Mouse (Mus musculus) CH12.LX (cell line): ENCODE results near the gene Ttc41. TPM values are rescaled to one million over a fixed set of nuclear protein-coding genes. Genes with fewer than 3 reads are reported as not detected.

Experiments used
- DNase-seq: peaks from one replicate; pipeline ENCODE4 v3.0.0-alpha.2; 2013; ENCODE audit errors: extremely low read depth
- H3K27ac ChIP-seq: 2 replicates; pipeline ENCODE4 v1.5.1; 2012; ENCODE audit warnings: low read depth, mild to moderate bottlenecking, control low read depth, moderate library complexity; ENCODE audit not compliant: insufficient read depth
- H3K27me3 ChIP-seq: replicated peaks from 2 replicates; pipeline ENCODE3; 2012; ENCODE audit warnings: inconsistent platforms
- H3K36me3 ChIP-seq, 2 experiments: replicated peaks in 1 of 2; 2 replicates each; pipeline versions ENCODE3 to v1.6.1; 2012; ENCODE audit warnings: inconsistent platforms in 1 of 2, low read length in 1 of 2, mild to moderate bottlenecking in 1 of 2, mixed read lengths in 1 of 2, moderate library complexity in 1 of 2; ENCODE audit not compliant: control insufficient read depth in 1 of 2, insufficient read depth in 1 of 2
- H3K4me1 ChIP-seq, 2 experiments: 2 replicates each; pipeline ENCODE4 v1.6.1; 2012; ENCODE audit warnings: inconsistent platforms in 1 of 2, moderate library complexity in 1 of 2; ENCODE audit not compliant: insufficient read depth in 2 of 2, control insufficient read depth in 1 of 2
- H3K4me2 ChIP-seq: 2 replicates; pipeline ENCODE4 v1.6.1; 2012; ENCODE audit warnings: low read depth, mild to moderate bottlenecking, control low read depth; ENCODE audit not compliant: poor library complexity, insufficient read depth, severe bottlenecking
- H3K4me3 ChIP-seq, 3 experiments: fragments of 150-350 bp in 1 of 3; sonication (generic) in 1 of 3; replicated peaks in 1 of 3; 2 replicates each; pipeline versions ENCODE3 to v1.5.1; 2011 to 2012; ENCODE audit warnings: low read depth in 2 of 3, low read length in 2 of 3, mild to moderate bottlenecking in 2 of 3, moderate library complexity in 2 of 3, control low read depth in 1 of 3, improper control_type of control experiment in 1 of 3, inconsistent platforms in 1 of 3, mixed read lengths in 1 of 3; ENCODE audit not compliant: poor library complexity in 1 of 3
- H3K79me2 ChIP-seq: replicated peaks from 2 replicates; pipeline ENCODE4 v1.6.1; 2012; ENCODE audit warnings: mild to moderate bottlenecking, moderate library complexity; ENCODE audit not compliant: control insufficient read depth, poor library complexity, insufficient read depth, severe bottlenecking; ENCODE audit errors: extremely low read depth
- H3K9ac ChIP-seq: 2 replicates; pipeline ENCODE4 v1.6.1; 2012; ENCODE audit warnings: low read depth, mild to moderate bottlenecking, control low read depth, moderate library complexity; ENCODE audit not compliant: insufficient read depth
- H3K9me3 ChIP-seq: replicated peaks from 2 replicates; pipeline ENCODE3; 2012; ENCODE audit warnings: low read length, inconsistent platforms, mixed read lengths
- BHLHE40 ChIP-seq: IDR thresholded peaks from 2 replicates; pipeline ENCODE4 v1.6.1; 2011; ENCODE audit warnings: mild to moderate bottlenecking, low read depth, low read length, improper control_type of control experiment
- GABPA ChIP-seq: IDR thresholded peaks from 2 replicates; pipeline ENCODE4 v1.6.1; 2012; ENCODE audit warnings: low read depth, low read length, improper control_type of control experiment, inconsistent platforms; ENCODE audit not compliant: insufficient replicate concordance
- JUN ChIP-seq: IDR thresholded peaks from 2 replicates; pipeline ENCODE4 v1.6.1; 2011; ENCODE audit warnings: low read depth, mild to moderate bottlenecking, low read length, improper control_type of control experiment, moderate library complexity; ENCODE audit not compliant: insufficient read depth
- MAFK ChIP-seq: IDR thresholded peaks from 2 replicates; pipeline ENCODE4 v1.6.1; 2011; ENCODE audit warnings: low read length, improper control_type of control experiment; ENCODE audit not compliant: insufficient replicate concordance
- MYC ChIP-seq: IDR thresholded peaks from 2 replicates; pipeline ENCODE4 v1.6.1; 2011; ENCODE audit warnings: low read depth, mild to moderate bottlenecking, improper control_type of control experiment, low read length
- POLR2A ChIP-seq: IDR thresholded peaks from 2 replicates; pipeline ENCODE4 v1.6.1; 2011; ENCODE audit warnings: low read depth, mild to moderate bottlenecking, improper control_type of control experiment, low read length
- RAD21 ChIP-seq: IDR thresholded peaks from 2 replicates; pipeline ENCODE4 v1.6.1; 2011; ENCODE audit warnings: low read depth, mild to moderate bottlenecking, low read length, improper control_type of control experiment, moderate library complexity
- RCOR1 ChIP-seq: conservative IDR thresholded peaks from 2 replicates; pipeline ENCODE4 v1.6.1; 2012; ENCODE audit warnings: low read depth, mild to moderate bottlenecking, inconsistent platforms, low read length, improper control_type of control experiment
- TCF12 ChIP-seq: IDR thresholded peaks from 2 replicates; pipeline ENCODE4 v1.6.1; 2014; ENCODE audit warnings: low read depth, mild to moderate bottlenecking, inconsistent platforms, low read length, improper control_type of control experiment
- UBTF ChIP-seq: IDR thresholded peaks from 2 replicates; pipeline ENCODE4 v1.6.1; 2012; ENCODE audit warnings: low read depth, mild to moderate bottlenecking, inconsistent platforms, low read length, improper control_type of control experiment, moderate library complexity
- dilution Hi-C: fragments of 300-500 bp; cut with MboI; formaldehyde crosslinking; loops from 2 replicates; pipeline ENCODE4 v1.14.3; 2020; ENCODE audit warnings: low sequenced_read_pairs; ENCODE audit not compliant: extremely low pct_unique_long_range_greater_than_20kb, extremely low pct_ligation_motif_present
- in situ Hi-C: fragments of 300-500 bp; cut with MboI; formaldehyde crosslinking; loops from 3 replicates; pipeline ENCODE4 v1.14.3; 2019; ENCODE audit warnings: low sequenced_read_pairs, low pct_ligation_motif_present, low pct_unique_long_range_greater_than_20kb, mixed read lengths
- polyA plus RNA-seq: library from polyadenylated mRNA; unstranded; fragments of >175 nt; gene quantifications from 2 replicates; pipeline ENCODE4 v1.2.1, GENCODE M21; 2012; ENCODE audit warnings: low read depth; ENCODE audit not compliant: insufficient read length
- total RNA-seq, 2 experiments: library from RNA; depleted of rRNA; stranded (reverse); fragments of 300-350 nt in 1 of 2; fragments of >200 nt in 1 of 2; gene quantifications; 2 replicates each; pipeline ENCODE4 v1.2.3; 2012 to 2014

Gene Ttc41
- total and polyA plus RNA-seq, 3 experiments, result 3.6 to 4.4 (median 4.2) TPM

DNA sequence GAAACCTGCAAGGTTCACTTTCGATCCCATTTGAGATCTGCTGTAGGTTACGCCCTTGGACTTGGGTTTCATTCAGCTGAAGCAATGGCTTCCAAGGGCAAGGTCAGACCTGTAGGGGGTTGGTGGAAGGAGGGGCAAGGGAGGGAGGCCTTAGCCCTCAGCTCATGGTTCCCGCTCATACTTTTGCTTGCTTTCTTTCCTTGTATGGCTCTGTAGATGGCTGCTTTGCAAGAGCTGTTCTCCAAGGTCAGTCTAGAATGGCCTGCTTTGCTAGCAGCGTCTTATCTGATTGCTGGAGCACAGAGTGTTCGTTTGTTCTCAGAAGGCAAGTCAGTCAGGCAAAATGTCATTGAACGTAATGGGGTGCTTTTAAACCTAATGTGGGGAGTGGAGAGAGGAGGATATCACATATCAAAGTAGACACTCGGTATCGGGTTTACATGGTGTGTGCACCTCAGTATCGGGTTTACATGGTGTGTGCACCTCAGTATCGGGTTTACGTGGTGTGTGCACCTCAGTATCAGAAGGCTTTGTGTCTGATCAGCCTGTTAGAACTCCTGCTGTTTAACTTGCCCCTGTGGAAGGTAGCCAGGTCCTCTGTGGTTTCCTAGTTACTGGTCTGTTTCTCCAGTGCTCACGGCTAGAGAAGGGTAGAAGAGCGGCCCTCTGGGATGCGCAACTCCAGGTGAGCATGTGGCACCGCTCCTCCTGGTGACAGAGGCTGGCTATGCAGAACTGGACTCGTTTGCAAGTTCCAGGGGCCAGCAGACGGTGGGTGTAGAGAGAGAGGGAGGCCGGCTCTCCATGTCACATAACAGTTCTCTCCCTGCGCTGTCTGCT is 108.9 kb downstream of the Ttc41 start:
- no peaks in the 10 kb centered on the region for H3K9me3 ChIP-seq
- dilution Hi-C loops, result no loop called here
- no peak overlapping the region for H3K4me2 ChIP-seq
- no peak overlapping the region for H3K4me3 ChIP-seq
- in situ Hi-C loops, result no loop called here
- H3K4me1 ChIP-seq, result peaks cover 0 to 11% of the 10 kb centered on the region in 2 experiments; a peak in 2 of 4 replicates
- H3K27me3 ChIP-seq, result no peaks in the 10 kb centered on the region
- no peak overlapping the region for H3K27ac ChIP-seq
- no peak for DNase-seq
- H3K79me2 ChIP-seq, result no peaks in the 10 kb centered on the region
- peaks cover 29 to 94% of the 10 kb centered on the region in 2 experiments for H3K36me3 ChIP-seq
- no peak overlapping the region for H3K9ac ChIP-seq
- no peak for TF ChIP-seq GABPA
- TF ChIP-seq RCOR1, result no peak
- no peak for TF ChIP-seq UBTF
- no peak for TF ChIP-seq MYC

DNA sequence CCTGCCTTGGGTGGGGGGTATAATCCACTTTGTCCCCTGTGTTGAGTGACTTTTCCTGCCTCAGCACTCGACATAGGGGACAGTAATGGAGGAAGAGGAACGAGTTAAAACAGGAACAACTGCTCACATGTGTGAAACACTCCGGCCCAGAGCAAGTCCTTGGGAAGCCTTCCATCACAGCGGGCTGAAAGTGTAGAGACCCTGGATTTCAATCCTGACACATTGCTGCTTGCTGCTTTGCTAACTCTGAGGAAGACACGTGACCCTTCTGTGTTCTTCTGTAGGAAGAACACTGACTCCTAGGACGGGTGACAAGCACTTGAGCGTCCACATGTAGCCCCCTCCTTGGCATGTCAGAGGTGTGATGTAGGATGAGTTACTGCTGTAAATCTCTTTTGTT is 109.5 kb downstream of the Ttc41 start:
- Histone ChIP-seq H3K79me2 (no peaks in the 10 kb centered on the region), H3K36me3 (peaks cover 35 to 94% of the 10 kb centered on the region in 2 experiments), H3K4me1 (peaks cover 0 to 5% of the 10 kb centered on the region in 2 experiments; a peak in 1 of 4 replicates)
- TF ChIP-seq JUN (no peak), RAD21 (no peak), BHLHE40 (no peak)
- TF ChIP-seq, all 38 proteins: peak for 0
- Histone ChIP-seq H3K4me2 (no peak overlapping the region), H3K27me3 (no peaks in the 10 kb centered on the region), H3K9me3 (no peaks in the 10 kb centered on the region), H3K4me3 (no peak overlapping the region), H3K9ac (no peak overlapping the region), H3K27ac (no peak overlapping the region)
- dilution Hi-C loops (no loop called here), in situ Hi-C loops (no loop called here)
- no peak for DNase-seq

DNA sequence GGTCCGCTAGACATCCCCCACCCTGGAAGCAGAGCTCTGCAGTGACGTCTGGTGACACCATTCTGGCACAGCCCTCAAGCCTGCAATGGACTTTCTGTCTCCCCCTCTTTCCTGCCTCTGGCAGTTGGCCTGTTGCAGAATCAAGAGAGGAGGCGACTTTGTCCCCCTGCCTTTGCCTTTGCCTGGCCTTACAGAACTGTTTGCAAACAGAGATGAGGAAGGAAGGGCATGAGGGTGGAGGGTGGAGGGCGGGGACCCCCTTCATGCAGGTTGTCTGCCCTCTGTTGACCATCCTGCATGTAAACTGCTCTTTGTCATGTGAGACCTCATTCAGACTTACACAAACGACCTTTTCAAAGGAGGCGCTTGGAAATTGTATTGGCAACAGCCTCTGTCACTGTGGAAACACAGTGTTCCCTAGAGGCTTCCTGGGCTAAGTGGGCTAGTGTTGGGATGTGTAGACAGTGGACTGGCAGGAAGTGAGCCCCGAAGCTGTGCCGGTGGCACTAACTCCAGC is 114.1 kb downstream of the Ttc41 start:
- no peaks in the 10 kb centered on the region for H3K79me2 ChIP-seq
- H3K4me2 ChIP-seq, result no peak overlapping the region
- no peak overlapping the region for H3K27ac ChIP-seq
- no peaks in the 10 kb centered on the region for H3K27me3 ChIP-seq
- H3K36me3 ChIP-seq, result peaks cover 50 to 94% of the 10 kb centered on the region in 2 experiments
- 0 out of 4 replicates have a peak, but pooled peaks cover 0 to 3% of the 10 kb centered on the region in 2 experiments for H3K4me1 ChIP-seq
- no peak overlapping the region for H3K4me3 ChIP-seq
- H3K9me3 ChIP-seq, result no peaks in the 10 kb centered on the region
- TF ChIP-seq TCF12 (no peak), POLR2A (no peak), MAFK (no peak)
- dilution Hi-C loops (no loop called here), in situ Hi-C loops (no loop called here)
- no peak for DNase-seq
- no peak overlapping the region for H3K9ac ChIP-seq
